Mouse (Mus musculus) left cerebral cortex, postnatal 25 days (tissue): ENCODE data around the gene Pparg. TPM values are rescaled to one million over a fixed set of nuclear protein-coding genes. Genes with fewer than 3 reads are reported as not detected.
A peak's percentile ranks its signal among the peaks of the same experiment; 100 is the strongest.

Source experiments
- DNase-seq, 2 experiments: peaks; one replicate each; pipeline ENCODE4 v3.0.0; 2022; ENCODE audit warnings: low spot score in 2 of 2, mixed read lengths in 1 of 2
- intact Hi-C: fragments of 180-260 bp; cut with DNase I; formaldehyde crosslinking; loops from one replicate; pipeline ENCODE4 v1.15.1; 2025
- total RNA-seq, 2 experiments: library from RNA; stranded (reverse); gene quantifications; 2 replicates each; pipeline ENCODE4 v1.2.3; 2021

The Pparg gene
- total RNA-seq, 2 experiments from 2014 or later, result 5.5 to 6.2 TPM

DNA sequence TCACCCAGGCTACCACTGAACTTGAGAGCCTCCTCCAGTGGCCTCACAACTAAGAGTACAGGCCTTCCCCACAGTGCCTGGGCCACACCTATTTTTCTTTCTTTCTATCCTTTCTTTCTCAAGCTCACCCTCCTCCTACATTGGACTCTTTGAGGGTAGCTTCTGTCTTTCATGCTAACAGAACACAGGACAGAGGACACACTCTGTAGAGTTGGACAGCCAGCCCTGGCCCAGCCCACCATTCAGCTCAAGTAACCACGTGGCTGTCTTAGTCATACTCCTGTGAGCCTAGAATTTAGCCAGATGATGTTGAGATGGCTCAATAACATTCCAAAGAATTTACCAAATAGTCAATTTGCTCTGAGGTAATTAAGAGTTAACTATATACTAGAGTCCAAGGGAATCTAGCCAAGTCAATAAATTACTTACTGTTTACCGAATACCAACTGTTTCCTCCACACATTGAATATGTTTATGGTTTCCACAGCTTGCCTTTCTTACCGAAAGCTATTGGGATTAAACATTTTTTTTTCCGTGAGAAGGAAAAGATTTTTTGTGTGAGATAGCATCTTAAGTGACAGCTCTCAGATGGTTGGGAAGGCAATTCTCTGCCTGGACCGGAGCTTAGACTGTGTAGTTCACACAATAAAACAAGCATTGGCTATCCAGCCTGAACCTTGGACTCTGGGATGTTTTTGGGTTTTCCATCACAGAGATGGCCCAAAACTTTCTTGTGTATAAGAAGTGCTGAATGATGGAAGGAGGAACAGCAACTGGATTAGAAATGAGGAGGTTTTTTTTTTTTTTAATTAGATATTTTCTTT lies 10.9 kb upstream of the Pparg start:
- DNase-seq, result no peak
- intact Hi-C loops, result no loop called here

DNA sequence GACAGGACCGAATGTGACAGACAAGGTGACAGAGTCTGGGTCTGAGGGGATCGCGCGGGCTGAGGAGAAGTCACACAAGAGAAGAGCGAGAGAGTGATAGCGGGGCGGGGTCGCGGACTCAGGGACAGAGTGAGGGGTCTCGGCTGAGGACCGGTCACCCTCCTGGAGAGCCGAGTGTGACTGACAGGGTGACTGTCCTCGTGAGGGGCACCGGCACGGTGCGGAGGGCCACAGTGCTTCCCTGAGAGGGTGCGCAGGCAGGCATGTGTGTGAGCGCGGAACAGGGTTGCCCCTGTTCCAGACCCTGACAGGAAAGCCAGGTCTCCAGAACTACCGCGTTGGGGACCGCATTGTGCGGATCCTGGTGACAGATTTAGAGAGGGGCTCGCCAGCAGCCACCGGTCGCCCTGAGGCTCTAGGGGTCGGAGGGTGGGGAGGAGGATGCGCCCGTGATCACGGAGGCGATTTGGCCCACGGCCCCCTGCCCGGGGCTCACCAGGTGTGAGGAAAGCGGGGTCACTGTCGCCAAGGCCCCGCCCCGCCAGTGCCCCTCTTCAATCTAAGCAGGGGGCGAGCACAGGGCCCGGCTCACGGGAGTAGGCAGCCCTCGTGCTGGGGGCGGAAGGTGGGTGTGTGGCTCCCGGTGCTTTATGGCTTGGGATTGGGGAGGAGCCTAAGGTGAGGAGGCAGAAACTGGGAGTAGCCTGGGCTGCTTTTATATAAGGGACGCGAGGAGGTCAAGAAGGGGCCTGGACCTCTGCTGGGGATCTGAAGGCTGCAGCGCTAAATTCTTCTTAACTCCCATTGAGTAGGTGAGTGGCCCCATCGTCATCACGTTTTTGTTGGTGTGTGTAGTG lies 1.1 kb downstream of the Pparg start:
- intact Hi-C loops, result loop anchor here (2.0 to 10.0 kb wide), 3 partner anchors 41 to 173 kb away; no protein-coding TSS in a partner anchor
- peak; percentile 6 to 45 for DNase-seq

DNA sequence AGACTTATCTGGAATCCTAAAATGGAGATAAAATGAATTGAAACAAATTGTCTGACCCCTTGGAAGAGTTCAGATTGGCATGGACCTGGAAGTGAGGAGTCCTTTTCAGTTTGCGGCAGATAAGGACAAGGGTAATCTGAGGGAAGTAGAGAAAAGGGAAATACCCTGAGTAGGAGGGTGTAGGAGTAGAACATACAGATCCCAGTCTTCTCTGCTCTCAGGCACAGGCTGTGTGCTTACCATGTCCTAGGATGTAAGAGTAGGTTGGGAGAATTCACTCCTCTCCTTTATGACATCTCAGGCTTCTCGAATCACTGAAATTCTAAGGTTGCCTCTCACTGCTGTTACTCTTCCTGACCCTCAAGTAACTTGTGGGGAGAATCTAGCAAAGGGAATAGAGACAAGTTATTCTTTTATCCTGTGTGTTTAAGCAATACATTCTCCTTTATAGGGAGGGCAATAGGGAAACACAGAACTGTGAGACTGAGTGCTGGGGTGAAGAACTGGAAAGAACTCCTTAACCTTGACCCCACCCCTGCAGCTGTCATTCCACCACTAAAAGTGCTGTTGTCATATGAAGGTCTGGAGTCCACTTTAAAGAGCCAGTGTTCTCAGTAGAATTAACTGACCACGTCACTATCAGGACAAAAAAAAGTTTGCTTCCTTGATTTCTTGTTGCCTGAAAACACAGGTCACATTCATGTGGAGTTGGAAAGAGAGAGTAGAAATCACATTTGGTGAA lies 6.3 kb downstream of the Pparg start:
- DNase-seq, result no peak
- intact Hi-C loops, result loop anchor here (10.0 kb wide), 1 partner anchor 168 kb away; no protein-coding TSS in a partner anchor

DNA sequence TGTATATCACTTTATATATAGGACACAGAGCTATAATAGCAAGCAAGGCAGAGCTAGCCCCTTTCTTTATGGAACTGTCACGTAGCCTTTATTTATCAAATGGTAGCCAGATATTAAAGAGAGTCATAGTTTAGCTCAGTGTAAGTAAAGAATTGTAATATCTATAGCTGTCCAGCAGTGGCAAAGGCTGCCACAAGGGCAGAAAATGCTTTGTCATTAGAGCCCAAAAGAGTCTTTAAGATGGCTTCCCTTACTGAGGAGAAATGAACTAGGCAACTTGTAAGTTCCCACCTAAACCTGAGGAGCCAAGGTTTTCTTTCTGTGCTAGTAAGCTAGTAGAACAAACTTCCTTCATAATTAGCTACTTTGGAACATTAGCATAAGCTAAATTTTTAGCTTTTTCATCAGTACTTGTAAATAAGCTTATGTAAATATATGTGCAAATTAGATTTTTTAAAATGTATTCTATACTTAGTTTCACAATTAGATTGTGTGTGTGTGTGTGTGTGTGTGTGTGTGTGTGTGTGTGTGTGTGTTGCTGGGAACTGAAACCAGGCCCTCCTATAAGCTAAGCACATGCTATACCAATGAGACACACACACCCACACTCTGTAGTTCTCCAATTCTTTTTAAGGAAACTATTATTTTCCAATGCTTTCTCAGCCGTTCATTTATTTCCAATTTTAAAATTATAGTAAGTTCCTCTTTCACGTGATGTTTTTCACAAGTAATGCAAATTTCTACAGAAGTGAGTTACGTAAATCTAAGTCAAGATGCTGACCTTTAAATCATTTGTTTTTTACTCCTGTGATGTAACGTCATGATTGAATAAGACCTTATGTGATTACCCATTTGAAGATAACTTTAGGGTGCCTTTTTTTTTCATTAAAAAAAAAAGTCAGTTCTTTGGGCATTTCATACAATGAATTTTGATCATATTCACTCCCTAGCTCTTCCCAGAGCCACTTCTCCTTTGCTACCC lies 14.4 kb downstream of the Pparg start:
- no peak for DNase-seq
- intact Hi-C loops, result no loop called here

DNA sequence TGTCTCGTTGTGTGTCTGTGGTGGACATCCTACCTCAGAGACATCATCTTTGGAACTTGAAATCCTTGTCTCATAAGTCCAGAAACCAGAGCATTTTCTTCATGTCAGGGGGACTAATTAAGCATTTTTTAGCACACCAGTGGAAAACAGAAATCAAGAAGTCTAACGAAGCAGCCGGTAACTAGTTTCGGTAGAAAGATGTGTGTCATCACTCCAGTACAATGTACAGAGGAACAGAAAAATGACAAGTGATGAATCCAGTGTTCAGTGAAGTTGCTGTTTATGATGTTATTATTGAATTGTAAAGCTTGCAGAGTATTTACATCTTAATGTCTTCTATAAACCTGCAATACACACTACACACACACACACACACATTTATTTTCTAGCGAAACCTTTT lies 19.8 kb downstream of the Pparg start:
- DNase-seq, result no peak
- intact Hi-C loops, result no loop called here

DNA sequence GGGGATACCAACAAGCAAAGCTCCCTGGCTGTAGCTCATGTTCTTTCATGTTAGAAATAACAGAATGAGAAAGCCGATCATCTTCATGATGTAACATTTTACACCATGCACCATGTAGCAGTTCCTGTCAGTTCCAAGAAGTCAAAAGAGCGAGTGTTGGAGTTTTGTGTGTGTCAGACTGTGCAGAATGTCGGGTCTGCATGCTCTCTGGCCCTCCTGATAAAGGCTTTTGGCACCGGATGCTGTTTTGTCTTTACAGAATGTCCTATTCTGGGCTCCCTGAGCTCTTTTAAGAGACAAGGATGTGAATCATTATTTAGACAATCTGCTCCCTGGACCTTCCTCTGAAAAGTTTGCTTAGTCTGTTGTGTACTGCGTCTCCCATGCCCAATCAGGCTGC lies 22.0 kb downstream of the Pparg start:
- DNase-seq, result no peak
- intact Hi-C loops, result no loop called here

DNA sequence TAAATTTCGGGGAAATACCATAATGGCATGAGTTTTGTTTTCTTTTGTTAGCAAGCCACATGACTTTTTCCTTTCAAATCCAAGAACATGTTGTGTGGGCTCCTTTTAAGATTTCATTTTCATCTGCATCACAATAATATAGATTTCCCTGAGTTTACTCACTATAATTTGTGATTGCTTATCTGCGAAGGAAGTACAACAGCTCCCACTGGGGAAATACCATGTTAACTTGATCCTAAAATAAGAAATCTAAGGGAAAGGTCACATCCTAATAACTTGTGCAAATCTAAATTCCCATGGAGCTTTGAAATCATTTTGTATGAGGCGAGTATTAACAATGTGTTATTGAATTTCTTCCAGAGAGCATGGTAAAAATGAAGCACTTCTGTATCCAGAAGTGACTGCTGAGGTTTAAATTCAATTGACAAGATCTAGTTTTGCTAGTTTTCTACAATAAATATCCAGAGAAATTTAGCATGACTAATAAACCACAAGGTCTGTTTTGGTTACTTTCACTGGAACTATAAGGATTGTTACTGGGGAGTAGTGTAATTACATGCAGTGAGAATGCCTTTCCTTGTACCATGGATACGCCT lies 29.3 kb downstream of the Pparg start:
- DNase-seq, result no peak
- intact Hi-C loops, result no loop called here

DNA sequence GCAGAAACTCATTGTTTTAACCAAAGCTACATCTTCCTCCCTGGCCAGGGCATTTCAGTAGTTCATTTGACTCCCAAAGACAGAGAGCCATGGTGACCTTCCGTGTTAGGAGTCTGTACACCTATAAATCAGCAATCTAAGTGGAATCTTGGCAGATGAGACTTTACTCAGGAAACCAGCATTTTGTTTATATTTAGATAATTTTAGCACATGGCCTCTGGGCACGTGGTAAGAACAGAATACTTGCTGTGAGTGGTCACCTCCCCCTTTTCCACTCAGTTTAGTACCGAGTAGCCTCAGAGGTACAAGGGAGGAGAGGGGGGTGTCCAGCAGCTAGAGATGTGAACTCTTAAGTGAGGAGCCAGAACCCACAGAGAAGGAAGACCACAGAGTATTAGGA lies 36.2 kb downstream of the Pparg start:
- no peak for DNase-seq
- intact Hi-C loops, result no loop called here

DNA sequence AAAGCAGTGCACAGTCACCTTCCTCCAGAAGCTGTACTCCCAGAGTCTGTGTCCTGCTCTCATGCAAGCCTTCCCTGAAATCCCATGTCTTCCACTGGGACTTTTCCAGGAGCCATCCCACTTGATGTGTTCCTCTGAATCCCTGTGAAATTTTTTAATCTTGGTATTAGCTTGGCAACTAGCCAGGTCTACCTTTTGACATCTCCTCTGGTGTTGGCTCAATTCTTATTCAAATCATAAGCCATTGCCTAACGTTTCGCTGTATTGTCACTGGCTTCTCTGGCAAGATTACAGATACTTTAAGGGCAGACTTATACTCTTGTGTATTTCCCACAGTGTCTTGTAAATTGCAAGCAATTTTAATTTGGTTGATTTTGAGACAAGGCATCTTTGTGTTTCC lies 43.6 kb downstream of the Pparg start:
- intact Hi-C loops, result no loop called here
- no peak for DNase-seq

DNA sequence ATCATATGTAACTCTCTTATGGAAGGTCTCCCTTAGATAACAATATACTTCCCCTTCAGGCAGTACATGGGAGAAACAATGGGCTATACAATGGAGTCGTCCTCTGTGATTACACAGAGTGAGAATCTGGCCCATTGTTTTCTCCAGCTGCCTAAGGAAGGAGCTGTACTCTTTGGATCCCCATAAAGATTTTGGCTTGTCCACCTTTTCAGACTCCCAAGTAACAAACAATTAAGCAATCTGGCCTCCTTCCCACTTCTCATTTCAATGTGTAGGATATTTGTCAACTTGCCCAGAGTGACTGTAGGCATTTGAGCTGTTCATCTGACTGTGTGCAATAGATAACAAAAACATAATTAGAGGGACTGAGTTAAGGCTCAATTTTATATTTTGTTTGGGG lies 50.7 kb downstream of the Pparg start:
- intact Hi-C loops, result no loop called here
- DNase-seq, result peak in 1 of 2 experiments; percentile 54

DNA sequence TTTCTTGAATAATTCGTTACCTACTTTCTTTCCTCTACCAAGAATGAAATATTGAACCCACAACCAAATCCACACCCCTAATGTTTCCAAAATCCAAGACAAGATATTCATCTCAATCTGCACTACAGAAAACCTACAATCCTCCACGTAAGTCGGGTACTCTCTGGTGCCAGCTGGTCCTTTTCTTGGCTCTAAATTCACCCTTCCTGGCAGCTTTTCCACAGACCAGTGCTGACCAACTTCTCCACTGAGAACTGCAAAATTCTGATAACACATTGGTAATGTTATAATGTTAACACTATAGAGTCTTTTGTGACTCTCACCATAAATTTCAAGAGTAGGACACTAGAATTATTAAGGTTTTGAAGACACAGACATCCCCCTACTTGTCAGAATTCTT lies 57.4 kb downstream of the Pparg start:
- intact Hi-C loops, result no loop called here

DNA sequence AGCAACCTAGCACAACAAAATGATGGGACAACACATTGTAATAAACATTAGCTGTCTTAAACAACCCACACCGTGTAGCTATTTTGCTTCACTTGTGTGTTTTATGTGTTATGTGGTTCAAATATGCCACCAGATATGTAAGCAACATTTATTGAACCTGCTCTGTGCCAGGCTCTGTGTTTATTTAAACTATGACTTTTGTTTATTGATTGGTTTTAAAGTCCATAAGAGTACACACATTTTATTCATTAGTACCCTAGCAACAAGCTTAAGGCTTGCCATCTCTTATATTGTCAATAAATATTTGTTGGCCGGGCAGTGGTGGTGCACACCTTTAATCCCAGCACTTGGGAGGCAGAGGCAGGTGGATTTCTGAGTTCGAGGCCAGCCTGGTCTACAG lies 58.2 kb downstream of the Pparg start:
- intact Hi-C loops, result no loop called here
- DNase-seq, result no peak

More for the DNA sequence above, 57.4 kb downstream of the Pparg start:
- no peak for DNase-seq

DNA sequence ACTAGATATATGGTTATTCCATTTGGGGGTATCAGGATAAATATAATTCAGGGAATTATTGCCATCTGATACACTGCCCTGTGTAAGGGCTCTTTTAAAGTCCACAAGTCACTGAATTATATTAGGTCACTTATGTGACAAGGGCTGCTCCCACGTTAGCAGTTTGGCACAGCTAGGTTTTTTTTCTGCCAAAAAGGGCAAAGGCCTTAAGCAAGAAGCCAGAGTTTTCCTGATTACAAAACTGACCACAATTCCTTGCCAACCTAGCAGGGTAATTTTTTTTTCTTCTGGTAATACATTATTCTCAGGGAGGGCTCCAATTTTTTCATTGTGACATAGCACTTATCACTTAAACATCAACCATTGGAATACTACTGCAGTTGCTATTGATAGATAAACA lies 60.2 kb downstream of the Pparg start:
- intact Hi-C loops, result no loop called here
- DNase-seq, result no peak

DNA sequence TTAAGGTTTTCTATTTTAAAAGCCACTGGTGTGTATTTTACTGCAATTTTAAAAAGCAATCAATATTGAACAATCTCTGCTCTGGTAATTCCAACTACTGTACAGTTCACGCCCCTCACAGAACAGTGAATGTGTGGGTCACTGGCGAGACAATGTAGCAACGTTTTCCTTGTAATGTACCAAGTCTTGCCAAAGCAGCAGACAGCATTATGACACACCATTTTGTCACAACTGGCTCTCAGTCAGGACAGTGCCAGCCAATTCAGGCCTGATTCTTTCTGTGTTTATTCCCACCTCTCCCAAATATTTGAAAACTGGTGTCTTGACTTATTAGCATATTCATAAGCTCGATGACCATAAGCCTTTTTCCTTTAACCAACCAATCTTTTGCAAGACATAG lies 60.9 kb downstream of the Pparg start:
- intact Hi-C loops, result no loop called here
- no peak for DNase-seq

DNA sequence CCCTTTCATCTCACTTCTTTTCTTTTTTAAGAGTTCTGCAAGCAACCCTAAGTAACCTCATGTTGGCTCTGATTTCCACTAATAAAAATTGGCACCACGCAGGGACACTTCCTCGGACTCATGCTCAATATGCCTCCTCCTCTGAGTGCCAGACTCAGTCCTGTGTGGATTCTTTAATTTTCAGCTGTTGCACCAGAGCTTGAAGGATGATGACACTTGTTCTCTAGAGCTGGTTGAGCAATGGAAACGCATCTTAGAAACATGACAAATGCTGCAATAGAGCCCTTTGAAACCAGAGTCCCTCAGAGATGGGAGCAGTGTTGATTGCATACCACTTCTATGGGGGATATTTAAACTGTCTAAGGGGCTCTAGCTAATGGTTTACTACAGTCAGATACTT lies 63.7 kb downstream of the Pparg start:
- intact Hi-C loops, result no loop called here
- DNase-seq, result no peak

DNA sequence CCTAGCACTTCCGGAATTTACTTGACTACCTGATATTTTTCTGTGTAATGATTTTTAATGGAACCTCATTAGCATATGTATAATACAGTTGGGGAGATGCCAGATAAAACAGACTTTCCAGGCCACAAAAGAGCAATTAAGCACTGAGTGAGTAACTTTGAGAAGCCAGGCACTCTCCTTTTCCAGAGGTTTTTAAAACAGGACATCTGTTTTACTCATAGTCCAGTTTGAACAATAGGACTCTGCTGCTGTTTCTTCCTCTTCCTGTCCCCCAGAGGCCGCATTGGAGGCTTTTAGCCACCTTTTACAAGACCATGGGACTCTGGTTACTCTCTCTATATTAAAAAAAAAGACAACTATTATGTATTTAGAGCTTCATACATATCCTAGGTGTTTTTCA lies 72.0 kb downstream of the Pparg start:
- intact Hi-C loops, result no loop called here
- no peak for DNase-seq

DNA sequence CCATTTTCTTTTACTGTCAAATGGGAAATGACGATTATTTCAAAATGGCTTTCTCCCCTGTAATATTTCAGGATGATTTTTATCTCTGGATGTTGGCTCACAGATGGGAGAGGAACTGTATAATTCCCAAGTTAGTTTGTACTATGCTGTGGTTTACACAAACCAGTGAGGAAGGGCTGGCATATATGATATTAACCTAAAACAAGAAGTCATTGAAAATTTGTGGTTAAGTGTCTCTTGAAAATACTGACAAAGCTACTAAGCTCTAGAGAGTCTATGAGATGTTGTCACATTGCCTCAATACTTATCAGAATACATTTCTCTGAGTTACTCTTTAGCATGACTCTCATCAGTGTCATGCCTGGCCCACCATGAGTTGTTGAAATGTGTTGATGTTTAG lies 73.3 kb downstream of the Pparg start:
- intact Hi-C loops, result no loop called here

DNA sequence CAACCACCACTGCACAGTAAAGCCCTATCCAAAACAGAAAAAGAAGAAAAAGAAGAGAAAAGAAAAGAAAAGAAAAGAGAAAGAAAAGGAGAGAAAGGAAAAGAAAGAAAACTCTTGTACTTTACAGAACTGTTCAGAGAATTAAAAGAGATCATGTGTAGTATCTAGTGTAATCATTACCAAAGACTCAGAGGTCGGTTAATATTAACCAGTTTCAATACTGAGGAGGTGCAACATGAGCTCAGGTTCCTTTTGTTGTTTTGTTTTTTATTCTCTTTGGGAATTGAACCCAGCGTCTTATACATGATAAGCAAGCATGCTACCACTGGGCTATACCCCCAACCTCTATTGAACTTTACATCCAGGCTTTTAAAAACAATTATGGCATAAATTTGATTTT lies 74.1 kb downstream of the Pparg start:
- DNase-seq, result no peak
- intact Hi-C loops, result no loop called here

More for the DNA sequence above, 73.3 kb downstream of the Pparg start:
- no peak for DNase-seq
